Mouse (Mus musculus) testis, adult 2 months (tissue): Measurements from ENCODE around the gene Nxph4.

Source experiments
- CTCF ChIP-seq: fragments of 200-500 bp; IDR thresholded peaks from 2 replicates; pipeline ENCODE4 v1.5.1; 2012; ENCODE audit warnings: low read depth, mild to moderate bottlenecking, inconsistent platforms, low read length, moderate library complexity; ENCODE audit not compliant: control insufficient read depth, insufficient read depth, insufficient replicate concordance
- POLR2A ChIP-seq: fragments of 200-500 bp; IDR thresholded peaks from 2 replicates; pipeline ENCODE4 v1.6.1; 2012; ENCODE audit warnings: low read depth, mild to moderate bottlenecking, inconsistent platforms, low read length, moderate library complexity; ENCODE audit not compliant: control insufficient read depth

DNA sequence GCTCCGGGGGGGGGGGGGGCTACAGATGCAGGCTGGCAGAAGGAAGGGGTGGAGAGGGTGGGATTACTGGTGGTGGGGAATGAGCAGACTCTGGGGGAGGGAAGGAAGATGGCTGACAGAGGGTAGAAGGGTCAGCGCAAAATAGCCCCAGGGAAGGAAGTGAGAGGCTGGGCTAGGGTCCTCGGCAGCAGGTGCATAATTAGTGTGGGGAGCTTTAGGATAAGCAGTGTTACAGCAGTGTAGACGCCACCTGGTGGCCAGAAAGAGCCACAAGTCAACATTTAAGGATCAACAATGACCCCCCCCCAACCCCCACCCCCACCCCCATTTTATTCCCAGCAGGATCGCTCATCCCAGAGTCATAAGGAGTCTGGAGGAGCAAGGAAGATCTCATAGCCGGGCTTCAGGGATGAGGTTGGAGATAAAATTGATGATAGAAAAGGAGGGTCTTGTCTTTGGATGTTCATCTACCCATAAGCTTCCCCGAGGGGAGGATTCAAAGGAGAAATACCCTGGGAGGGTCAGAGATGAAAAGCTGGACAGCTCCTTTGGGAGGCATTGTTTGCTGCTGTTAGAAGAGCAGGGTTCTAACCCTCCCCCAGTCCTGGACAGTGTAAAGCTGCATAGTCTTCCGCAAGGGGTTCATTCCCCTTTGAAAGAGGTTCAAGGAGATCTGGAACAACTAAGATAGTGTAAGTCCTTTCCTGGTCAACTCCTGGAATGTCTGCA lies 2.4 kb upstream of the Nxph4 start:
- TF ChIP-seq CTCF = peak; percentile 12; the same call in 1 of the 2 replicates
- TF ChIP-seq POLR2A = no peak
